7 mouse cellular contexts compared by ENCODE assay signal in genomic region chr2:174076433-174076824, GRCm38 (mm10). TPM values are rescaled to one million over a fixed set of nuclear protein-coding genes. Genes with fewer than 3 reads are reported as not detected.
A peak's percentile ranks its signal among the peaks of the same experiment; 100 is the strongest.
DNase-seq lines count a peak whose midpoint lies in the region; ATAC-seq and TF ChIP-seq lines count a peak whose summit lies in the region.

No protein-coding gene starts in this region.

- no peaks in the 10 kb centered on the region for H3K27me3 ChIP-seq in forebrain, embryonic 15.5 days
- no peaks in the 10 kb centered on the region for H3K27me3 ChIP-seq in liver, embryonic 14.5 days (ENCODE audit: control insufficient read depth, insufficient read depth, low read length)
- no peaks in the 10 kb centered on the region for H3K27me3 ChIP-seq in stomach, postnatal 0 days (ENCODE audit: control insufficient read depth, insufficient read depth, low read length)

- H3K9ac ChIP-seq in forebrain, embryonic 15.5 days (replicated peaks), result peak overlapping the region; percentile 81
- peak overlapping the region; percentile 87 for H3K9ac ChIP-seq in liver, embryonic 14.5 days (replicated peaks)
- H3K9ac ChIP-seq in stomach, postnatal 0 days (ENCODE audit: low read length), result peak overlapping the region; percentile 79

- TF ChIP-seq EP300 in liver, embryonic 14.5 days (IDR thresholded peaks at IDR 0.05; ENCODE audit: low read depth), result no peak
- no peak for TF ChIP-seq EP300 in stomach, postnatal 0 days (optimal IDR thresholded peaks at IDR 0.05)

- TF ChIP-seq CTCF in liver, embryonic 14.5 days (IDR thresholded peaks at IDR 0.05; ENCODE audit: low read depth), result no peak
- TF ChIP-seq CTCF in stomach, postnatal 0 days (IDR thresholded peaks at IDR 0.05; ENCODE audit: low read depth), result no peak

- peak overlapping the region; percentile 83 for H3K4me2 ChIP-seq in forebrain, embryonic 15.5 days (replicated peaks)
- H3K4me2 ChIP-seq in liver, embryonic 14.5 days (ENCODE audit: low read depth), result peak overlapping the region; percentile 98
- H3K4me2 ChIP-seq in stomach, postnatal 0 days (replicated peaks; ENCODE audit: low read depth), result peak overlapping the region; percentile 100

- H3K4me1 ChIP-seq in forebrain, embryonic 15.5 days, result peaks cover 43% of the 10 kb centered on the region
- H3K4me1 ChIP-seq in liver, embryonic 14.5 days (replicated peaks; ENCODE audit: control insufficient read depth in 2 of 2, insufficient read depth in 2 of 2, low read length in 1 of 2), result peaks cover 3 to 10% of the 10 kb centered on the region in 2 experiments
- peaks cover 8% of the 10 kb centered on the region for H3K4me1 ChIP-seq in stomach, postnatal 0 days (replicated peaks; ENCODE audit: control insufficient read depth, insufficient read depth)

- H3K27ac ChIP-seq in forebrain, embryonic 15.5 days (replicated peaks), result peak overlapping the region; percentile 93
- H3K27ac ChIP-seq in liver, embryonic 14.5 days, result peak overlapping the region; percentile 49
- peak overlapping the region; percentile 93 for H3K27ac ChIP-seq in stomach, postnatal 0 days (replicated peaks)

- H3K9me3 ChIP-seq in forebrain, embryonic 15.5 days, result no peaks in the 10 kb centered on the region
- no peaks in the 10 kb centered on the region for H3K9me3 ChIP-seq in liver, embryonic 14.5 days (ENCODE audit: control insufficient read depth, low read length)
- no peaks in the 10 kb centered on the region for H3K9me3 ChIP-seq in stomach, postnatal 0 days (ENCODE audit: control insufficient read depth, low read length)

- intact Hi-C loops in left cerebral cortex, postnatal 10 days (cut with DNase I), result loop anchor here (2.0 to 5.0 kb wide), 2 partner anchors 218 to 489 kb away; no protein-coding TSS in a partner anchor

- no peaks in the 10 kb centered on the region for H3K36me3 ChIP-seq in forebrain, embryonic 15.5 days
- no peaks in the 10 kb centered on the region for H3K36me3 ChIP-seq in liver, embryonic 14.5 days (replicated peaks; ENCODE audit: control insufficient read depth, insufficient read depth, low read depth)
- H3K36me3 ChIP-seq in stomach, postnatal 0 days (ENCODE audit: control insufficient read depth, insufficient read depth, low read length), result no peaks in the 10 kb centered on the region

- DNase-seq in left cerebral cortex, postnatal 10 days (ENCODE audit: extremely low spot score in 1 of 2, low spot score in 2 of 2), result peak; percentile 66 to 69
- no peak for DNase-seq in left cerebral cortex, adult 8-10 months (ENCODE audit: low spot score in 2 of 2)
- peak in 1 of 3 experiments; percentile 17 for DNase-seq in liver, embryonic 14.5 days (ENCODE audit: low read depth in 3 of 3, low spot score in 3 of 3)
- no peak for DNase-seq in stomach, postnatal 0 days (ENCODE audit: low spot score)
- DNase-seq in gastrocnemius, postnatal 25 days, result no peak

- ATAC-seq in common myeloid progenitor, adult 5-6 weeks (replicated peaks; ENCODE audit: low read depth, poor library complexity, severe bottlenecking), result peak; percentile 41
- ATAC-seq in forebrain, embryonic 15.5 days (replicated peaks), result peak; percentile 83
- peak; percentile 47; the same call in 1 of the 2 replicates for ATAC-seq in liver, embryonic 14.5 days (ENCODE audit: insufficient read depth)
- ATAC-seq in stomach, postnatal 0 days (ENCODE audit: low FRiP score, low TSS enrichment), result peak; percentile 70

- under 1% methylated on average over 22 of the region's 22 CpGs for WGBS in forebrain, embryonic 15.5 days
- WGBS in liver, embryonic 14.5 days (ENCODE audit: insufficient replicate concordance), result 0% methylated on average over 22 of the region's 22 CpGs
- WGBS in stomach, postnatal 0 days, result under 1% methylated on average over 22 of the region's 22 CpGs

- peak overlapping the region; percentile 88 for H3K4me3 ChIP-seq in forebrain, embryonic 15.5 days
- H3K4me3 ChIP-seq in liver, embryonic 14.5 days (ENCODE audit: insufficient read depth in 1 of 2, low read depth in 2 of 2, low read length in 2 of 2), result peak overlapping the region; percentile 71 to 72
- peak overlapping the region; percentile 83 for H3K4me3 ChIP-seq in stomach, postnatal 0 days (ENCODE audit: low read depth, low read length)

RNA-seq across cellular contexts. Expression of gene Stx16, which starts 0.3 kb away (rescaled TPM):
- 10 to 100 TPM; 36.0 to 37.3 TPM for total RNA-seq in left cerebral cortex, postnatal 10 days (2021)
- total RNA-seq in left cerebral cortex, adult 8-10 months (2022), result 10 to 100 TPM; 60.0 to 66.7 (median 63.1) TPM
- 25.5 and 35.0 TPM in 2 replicates for total RNA-seq in common myeloid progenitor, adult 5-6 weeks (2017)
- polyA plus RNA-seq in forebrain, embryonic 15.5 days (2015; fragmentation: Nextera tagmentation; extraction: Ambion mirVana), result 17.1 and 17.4 TPM in 2 replicates
- 8.0 and 10.9 TPM in 2 replicates for polyA plus RNA-seq in liver, embryonic 14.5 days (2012; rRNA removed)
- 2.1 and 2.4 TPM in 2 replicates for polyA plus RNA-seq in liver, embryonic 14.5 days (2014; fragmentation: Nextera tagmentation; extraction: Ambion mirVana)
- polyA plus RNA-seq in stomach, postnatal 0 days (2015; fragmentation: Nextera tagmentation; extraction: Ambion mirVana), result 3.6 and 4.1 TPM in 2 replicates
- total RNA-seq in gastrocnemius, postnatal 25 days (2021), result 10 to 100 TPM; 22.1 to 22.9 TPM

RNA-seq across cellular contexts. Expression of gene Npepl1, which starts 33.7 kb away (rescaled TPM):
- total RNA-seq in left cerebral cortex, postnatal 10 days (2021), result 10 to 100 TPM; 14.3 to 15.1 TPM
- total RNA-seq in left cerebral cortex, adult 8-10 months (2022), result 10 to 100 TPM; 14.2 to 17.9 (median 16.4) TPM
- 33.5 and 34.8 TPM in 2 replicates for total RNA-seq in common myeloid progenitor, adult 5-6 weeks (2017)
- polyA plus RNA-seq in forebrain, embryonic 15.5 days (2015; fragmentation: Nextera tagmentation; extraction: Ambion mirVana), result 20.9 and 21.3 TPM in 2 replicates
- polyA plus RNA-seq in liver, embryonic 14.5 days (2012; rRNA removed), result 26.6 and 29.3 TPM in 2 replicates
- polyA plus RNA-seq in liver, embryonic 14.5 days (2014; fragmentation: Nextera tagmentation; extraction: Ambion mirVana), result 21.9 and 24.3 TPM in 2 replicates
- polyA plus RNA-seq in stomach, postnatal 0 days (2015; fragmentation: Nextera tagmentation; extraction: Ambion mirVana), result 41.0 and 44.6 TPM in 2 replicates
- 10 to 100 TPM; 52.0 to 58.8 TPM for total RNA-seq in gastrocnemius, postnatal 25 days (2021)

Comparison
In these comparisons a context has a peak if more than half of its experiments do, and no peak if none do; other contexts are left out.
1. DNase-seq: peak in left cerebral cortex, postnatal 10 days (2 of 2); none in left cerebral cortex, adult 8-10 months (0 of 2), stomach, postnatal 0 days (single experiment) and gastrocnemius, postnatal 25 days (single experiment).
2. Peak in every context shown above with its lines, with median percentiles within 50 percentile points of each other: ATAC-seq, H3K27ac ChIP-seq, H3K4me2 ChIP-seq, H3K4me3 ChIP-seq and H3K9ac ChIP-seq.